ENCODE assay signal across 17 mouse cellular contexts in genomic region chr1:105302164-105302563, GRCm38 (mm10). TPM values are rescaled to one million over a fixed set of nuclear protein-coding genes. Genes with fewer than 3 reads are reported as not detected.
A peak's percentile ranks its signal among the peaks of the same experiment; 100 is the strongest.
DNase-seq lines count a peak whose midpoint lies in the region; ATAC-seq and TF ChIP-seq lines count a peak whose summit lies in the region.
"Had no signal": no experiment of that assay in that cellular context is flagged by ENCODE, and none has a peak within 500 bp of the region (broad histone marks: within the 10 kb centered on the region; RNA-seq: fewer than 3 reads in every experiment).

No protein-coding gene starts in this region.

- DNase-seq in hindbrain, embryonic 14.5 days (ENCODE audit: low spot score): no peak
- DNase-seq in Muller cell, postnatal 12 days (ENCODE audit: inconsistent ontology term): peak; percentile 30
- peak; percentile 79 for DNase-seq in brain, embryonic 14.5 days (ENCODE audit: low read depth)
- DNase-seq in gastrocnemius, postnatal 14 days: no peak
- no peak for DNase-seq in kidney, adult 18-20 months
- no peak for DNase-seq in adrenal gland, adult 18-20 months (ENCODE audit: low spot score in 2 of 2)
- DNase-seq: adrenal gland, postnatal 10 days; gastrocnemius, adult 2 months; gastrocnemius, postnatal 36 days; heart, adult 18-20 months; heart, postnatal 14 days had no signal

- no peaks in the 10 kb centered on the region for H3K9me3 ChIP-seq in hindbrain, embryonic 16.5 days (ENCODE audit: control insufficient read depth, low read length)
- H3K9me3 ChIP-seq in hindbrain, embryonic 14.5 days (ENCODE audit: control insufficient read depth, low read length): no peaks in the 10 kb centered on the region
- no peaks in the 10 kb centered on the region for H3K9me3 ChIP-seq in forebrain, embryonic 15.5 days
- H3K9me3 ChIP-seq: embryonic facial prominence, embryonic 10.5 days; heart, embryonic 10.5 days had no signal

- intact Hi-C loops in gastrocnemius, postnatal 14 days (cut with DNase I; ENCODE audit: low total_unique reads): no loop called here

- TF ChIP-seq CTCF in brain, embryonic 14.5 days (IDR thresholded peaks at IDR 0.05; ENCODE audit: borderline replicate concordance, extremely low read depth, insufficient read depth, insufficient read length): no peak

- no peaks in the 10 kb centered on the region for H3K27me3 ChIP-seq in hindbrain, embryonic 16.5 days (replicated peaks; ENCODE audit: control insufficient read depth, insufficient read depth, low read length)
- H3K27me3 ChIP-seq in hindbrain, embryonic 14.5 days (ENCODE audit: control insufficient read depth, insufficient read depth, low read length): no peaks in the 10 kb centered on the region
- H3K27me3 ChIP-seq in forebrain, embryonic 15.5 days: no peaks in the 10 kb centered on the region

- H3K27ac ChIP-seq in hindbrain, embryonic 16.5 days (ENCODE audit: low read depth, low read length): no peak overlapping the region
- H3K27ac ChIP-seq in hindbrain, embryonic 14.5 days: no peak overlapping the region
- no peak overlapping the region; the same call in 1 of the 2 replicates for H3K27ac ChIP-seq in forebrain, embryonic 15.5 days (replicated peaks)
- H3K27ac ChIP-seq: embryonic facial prominence, embryonic 10.5 days; gastrocnemius, adult 2 months; heart, embryonic 10.5 days had no signal

- H3K9ac ChIP-seq in hindbrain, embryonic 16.5 days (ENCODE audit: low read depth, low read length): no peak overlapping the region
- no peak overlapping the region for H3K9ac ChIP-seq in hindbrain, embryonic 14.5 days
- H3K9ac ChIP-seq in forebrain, embryonic 15.5 days (replicated peaks): no peak overlapping the region

- ATAC-seq in hindbrain, embryonic 16.5 days: peak; percentile 62
- ATAC-seq in hindbrain, embryonic 14.5 days (ENCODE audit: low FRiP score): no peak
- ATAC-seq in forebrain, embryonic 15.5 days (replicated peaks): peak; percentile 87
- ATAC-seq: intestine, embryonic 16.5 days had no signal

- H3K36me3 ChIP-seq in hindbrain, embryonic 16.5 days (ENCODE audit: control insufficient read depth, insufficient read depth, low read length): no peaks in the 10 kb centered on the region
- H3K36me3 ChIP-seq in hindbrain, embryonic 14.5 days (replicated peaks; ENCODE audit: control insufficient read depth, insufficient read depth): no peaks in the 10 kb centered on the region
- no peaks in the 10 kb centered on the region for H3K36me3 ChIP-seq in forebrain, embryonic 15.5 days
- H3K36me3 ChIP-seq: embryonic facial prominence, embryonic 10.5 days; heart, embryonic 10.5 days had no signal

- H3K4me2 ChIP-seq in hindbrain, embryonic 16.5 days (ENCODE audit: low read length): no peak overlapping the region
- H3K4me2 ChIP-seq in hindbrain, embryonic 14.5 days (replicated peaks): no peak overlapping the region
- H3K4me2 ChIP-seq in forebrain, embryonic 15.5 days (replicated peaks): no peak overlapping the region

- no peak overlapping the region for H3K4me3 ChIP-seq in hindbrain, embryonic 16.5 days (ENCODE audit: low read length)
- no peak overlapping the region for H3K4me3 ChIP-seq in hindbrain, embryonic 14.5 days (replicated peaks; ENCODE audit: low read length)
- H3K4me3 ChIP-seq in forebrain, embryonic 15.5 days: no peak overlapping the region
- H3K4me3 ChIP-seq: embryonic facial prominence, embryonic 10.5 days; gastrocnemius, adult 2 months; heart, embryonic 10.5 days had no signal

- peaks cover 5% of the 10 kb centered on the region for H3K4me1 ChIP-seq in hindbrain, embryonic 16.5 days (ENCODE audit: control insufficient read depth, insufficient read depth, low read depth, low read length)
- no peaks in the 10 kb centered on the region for H3K4me1 ChIP-seq in hindbrain, embryonic 14.5 days (replicated peaks; ENCODE audit: control insufficient read depth, insufficient read depth, low read length)
- H3K4me1 ChIP-seq in forebrain, embryonic 15.5 days: 0 out of 2 replicates have a peak, but pooled peaks cover 3% of the 10 kb centered on the region
- H3K4me1 ChIP-seq: embryonic facial prominence, embryonic 10.5 days; heart, embryonic 10.5 days had no signal

- WGBS in hindbrain, embryonic 16.5 days: 48% methylated on average over 6 of the region's 6 CpGs
- 66% methylated on average over 6 of the region's 6 CpGs for WGBS in hindbrain, embryonic 14.5 days
- WGBS in forebrain, embryonic 15.5 days: 20% methylated on average over 6 of the region's 6 CpGs

- TF ChIP-seq POLR2A in brain, embryonic 14.5 days (IDR thresholded peaks at IDR 0.05; ENCODE audit: borderline replicate concordance, extremely low read depth, insufficient read depth, insufficient read length, poor library complexity, severe bottlenecking): no peak

RNA-seq across cellular contexts. Expression of gene Rnf152, which starts 54.3 kb away (rescaled TPM):
- polyA plus RNA-seq in hindbrain, embryonic 16.5 days (2015; fragmentation: Nextera tagmentation; extraction: Ambion mirVana): 24.2 and 25.4 TPM in 2 replicates
- 31.6 and 33.4 TPM in 2 replicates for polyA plus RNA-seq in hindbrain, embryonic 14.5 days (2014; fragmentation: Nextera tagmentation; extraction: Ambion mirVana)
- polyA plus RNA-seq in brain, embryonic 14.5 days (2012; rRNA removed): 9.5 and 23.0 TPM in 2 replicates
- 6.7 and 6.8 TPM in 2 replicates for polyA plus RNA-seq in forebrain, embryonic 15.5 days (2015; fragmentation: Nextera tagmentation; extraction: Ambion mirVana)
- total RNA-seq in gastrocnemius, postnatal 14 days (2021): 1 to 10 TPM; 1.3 to 1.5 TPM
- total RNA-seq in adrenal gland, adult 18-20 months (2021): 1 to 10 TPM; 2.0 to 2.5 TPM
- total RNA-seq: hematopoietic stem cell, adult 5-6 weeks had no signal

Comparison
In these comparisons a context has a peak if more than half of its experiments do, and no peak if none do; other contexts are left out.
1. DNase-seq: peak in Muller cell, postnatal 12 days (single experiment) and brain, embryonic 14.5 days (single experiment); none in hindbrain, embryonic 14.5 days (single experiment), gastrocnemius, postnatal 14 days (single experiment), kidney, adult 18-20 months (single experiment) and adrenal gland, adult 18-20 months (0 of 2).